Mouse (Mus musculus) lung, embryonic 16.5 days (tissue): Measurements from ENCODE around the gene Spib. TPM values are rescaled to one million over a fixed set of nuclear protein-coding genes. Genes with fewer than 3 reads are reported as not detected.

Experiments
- ATAC-seq: fragments of 200-750 bp; cut with Nextera tagmentation; 2 replicates; pipeline ENCODE4 v1.8.0; 2017; ENCODE audit warnings: low read depth, mild to moderate bottlenecking, moderate library complexity
- H3K27ac ChIP-seq: fragments of 300-500 bp; sonication (generic); 2 replicates; pipeline ENCODE4 v1.5.1; 2014; ENCODE audit warnings: mild to moderate bottlenecking, control low read depth, low read length
- H3K27me3 ChIP-seq: fragments of 300-500 bp; sonication (generic); 2 replicates; pipeline ENCODE4 v1.6.1; 2014; ENCODE audit warnings: low read depth, low read length, mixed read lengths; ENCODE audit not compliant: control insufficient read depth, insufficient read depth
- H3K36me3 ChIP-seq: fragments of 300-500 bp; sonication (generic); 2 replicates; pipeline ENCODE4 v1.6.1; 2014; ENCODE audit warnings: low read length; ENCODE audit not compliant: control insufficient read depth, insufficient read depth
- H3K4me1 ChIP-seq: fragments of 300-500 bp; sonication (generic); replicated peaks from 2 replicates; pipeline ENCODE4 v1.6.1; 2014; ENCODE audit warnings: low read length, mixed read lengths; ENCODE audit not compliant: control insufficient read depth, insufficient read depth
- H3K4me2 ChIP-seq: fragments of 300-500 bp; sonication (generic); 2 replicates; pipeline ENCODE4 v1.6.1; 2014; ENCODE audit warnings: low read depth, low read length, control low read depth
- H3K4me3 ChIP-seq: fragments of 300-500 bp; sonication (generic); 2 replicates; pipeline ENCODE4 v1.5.1; 2014; ENCODE audit warnings: mild to moderate bottlenecking, low read length, control low read depth
- H3K9ac ChIP-seq: fragments of 300-500 bp; sonication (generic); 2 replicates; pipeline ENCODE4 v1.6.1; 2014; ENCODE audit warnings: low read length, control low read depth
- H3K9me3 ChIP-seq: fragments of 300-500 bp; sonication (generic); 2 replicates; pipeline ENCODE4 v1.6.1; 2016; ENCODE audit warnings: low read length; ENCODE audit not compliant: control insufficient read depth
- WGBS: fragments of 180-500 bp; shearing (Covaris S2); extraction: QIAGEN DNeasy Blood & Tissue Kit; methylation state at CpG from one replicate; pipeline ENCODE4 v1.1.7; 2014; 5-methylcytosine and 5-hydroxymethylcytosine counted together
- polyA plus RNA-seq: library from polyadenylated mRNA; unstranded; fragments of >200 nt; fragmentation: Nextera tagmentation; extraction: Ambion mirVana; gene quantifications from 2 replicates; pipeline ENCODE4 v1.2.1, GENCODE M21; 2015

Spib gene
- polyA plus RNA-seq, 1 experiment from 2014 or later = 0.33 TPM

DNA sequence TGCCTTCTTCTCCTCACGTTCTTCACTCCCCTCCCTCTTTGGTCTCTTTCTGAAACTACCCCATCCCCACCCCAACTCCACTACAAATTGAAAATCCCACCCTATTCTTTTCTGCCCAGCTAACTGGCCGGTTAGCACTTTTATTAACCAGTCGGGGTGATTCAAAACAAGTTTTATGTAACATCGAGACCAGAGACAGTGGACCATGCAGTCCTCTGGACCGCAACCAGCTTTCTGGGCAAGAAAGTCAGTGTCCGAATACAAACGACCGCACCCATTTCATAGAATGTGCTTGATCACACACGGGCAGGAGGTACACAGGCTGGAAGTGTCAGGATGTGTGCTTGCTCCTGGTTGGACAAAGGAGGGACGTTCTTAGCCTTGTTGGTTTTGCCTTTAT, 32.6 kb upstream of the Spib start:
- no peak for ATAC-seq
- WGBS = 81% methylated on average over 10 of the region's 10 CpGs
- Histone ChIP-seq H3K4me3 (no peak overlapping the region), H3K36me3 (no peaks in the 10 kb centered on the region), H3K9me3 (no peaks in the 10 kb centered on the region), H3K27ac (no peak overlapping the region), H3K4me1 (0 out of 2 replicates have a peak, but pooled peaks cover 2% of the 10 kb centered on the region), H3K4me2 (no peak overlapping the region), H3K9ac (no peak overlapping the region), H3K27me3 (no peaks in the 10 kb centered on the region)

DNA sequence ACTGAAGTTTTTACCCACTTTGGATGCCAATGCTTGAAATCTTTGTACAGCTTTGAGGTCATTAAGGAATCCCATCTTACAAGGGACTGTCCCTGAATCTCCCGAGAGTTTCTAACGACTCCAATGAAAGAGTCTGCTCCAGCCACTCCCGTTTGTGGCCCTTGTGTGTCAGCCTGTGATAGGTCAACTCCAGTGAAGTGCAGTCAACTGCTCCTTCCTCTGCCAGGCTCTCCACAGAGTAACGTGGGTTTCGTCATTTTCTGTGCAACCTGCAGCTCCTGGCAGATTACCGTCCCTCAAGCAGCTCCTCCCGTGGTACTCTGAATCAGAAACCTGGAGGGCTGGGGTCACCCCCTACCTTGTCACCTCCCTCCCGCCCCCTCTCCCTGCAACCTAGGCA, 31.4 kb upstream of the Spib start:
- Histone ChIP-seq H3K4me1 (no peaks in the 10 kb centered on the region), H3K27me3 (no peaks in the 10 kb centered on the region), H3K9ac (no peak overlapping the region), H3K36me3 (no peaks in the 10 kb centered on the region), H3K9me3 (no peaks in the 10 kb centered on the region), H3K27ac (no peak overlapping the region), H3K4me3 (no peak overlapping the region), H3K4me2 (no peak overlapping the region)
- peak; percentile 51; the same call in 1 of the 2 replicates for ATAC-seq
- 32% methylated on average over 8 of the region's 8 CpGs for WGBS

DNA sequence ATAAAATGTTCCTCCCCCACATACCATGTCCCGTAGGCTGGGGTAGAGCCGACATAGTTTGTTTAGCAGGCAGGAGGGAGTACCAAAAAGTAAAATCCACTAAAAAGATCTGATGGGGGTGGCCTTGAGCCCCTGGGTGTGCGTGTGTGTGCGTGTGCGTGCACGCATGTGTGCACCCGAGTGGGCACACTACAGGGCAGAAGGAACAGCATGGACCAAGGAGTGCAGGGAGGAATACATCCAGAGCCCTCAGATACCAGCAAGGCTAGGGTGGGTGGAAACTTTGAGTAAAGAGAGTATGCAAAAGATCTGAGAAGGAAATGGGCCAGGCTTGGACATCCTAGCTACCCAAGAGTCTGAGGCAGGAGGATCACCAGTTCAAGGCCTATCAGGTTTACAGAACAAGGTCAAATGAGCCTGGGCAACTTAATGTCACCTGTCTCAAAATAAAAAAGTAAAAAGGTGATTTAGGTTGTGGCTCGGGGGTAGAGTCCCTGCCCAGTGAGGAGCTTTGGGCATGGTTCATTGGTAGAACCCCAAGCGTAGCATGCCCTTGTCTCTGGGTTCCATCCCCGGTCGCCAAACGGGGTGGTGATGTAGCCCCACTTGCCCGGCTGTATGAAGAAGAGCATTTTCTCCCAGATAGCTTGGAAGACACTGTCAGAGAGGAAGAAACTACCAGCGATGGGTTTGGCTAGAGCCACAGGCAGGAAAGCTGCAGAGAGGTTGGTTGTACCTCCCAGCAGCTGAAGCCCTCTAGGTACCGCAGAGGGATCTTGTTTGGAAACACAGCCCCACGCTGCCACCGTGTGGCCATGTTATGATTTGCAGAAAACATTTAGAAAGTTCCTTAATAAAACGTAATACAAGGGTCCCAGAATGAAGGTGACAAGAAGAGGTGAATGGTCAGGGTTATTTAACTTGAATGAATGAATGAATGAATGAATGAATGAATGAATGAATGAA, 28.8 kb upstream of the Spib start:
- H3K9me3 ChIP-seq = no peaks in the 10 kb centered on the region
- no peak overlapping the region for H3K4me2 ChIP-seq
- no peaks in the 10 kb centered on the region for H3K27me3 ChIP-seq
- no peak overlapping the region for H3K9ac ChIP-seq
- H3K36me3 ChIP-seq = no peaks in the 10 kb centered on the region
- no peak overlapping the region for H3K4me3 ChIP-seq
- WGBS = 52% methylated on average over 18 of the region's 18 CpGs
- H3K4me1 ChIP-seq = no peaks in the 10 kb centered on the region
- no peak overlapping the region for H3K27ac ChIP-seq
- ATAC-seq = peak; percentile 53

DNA sequence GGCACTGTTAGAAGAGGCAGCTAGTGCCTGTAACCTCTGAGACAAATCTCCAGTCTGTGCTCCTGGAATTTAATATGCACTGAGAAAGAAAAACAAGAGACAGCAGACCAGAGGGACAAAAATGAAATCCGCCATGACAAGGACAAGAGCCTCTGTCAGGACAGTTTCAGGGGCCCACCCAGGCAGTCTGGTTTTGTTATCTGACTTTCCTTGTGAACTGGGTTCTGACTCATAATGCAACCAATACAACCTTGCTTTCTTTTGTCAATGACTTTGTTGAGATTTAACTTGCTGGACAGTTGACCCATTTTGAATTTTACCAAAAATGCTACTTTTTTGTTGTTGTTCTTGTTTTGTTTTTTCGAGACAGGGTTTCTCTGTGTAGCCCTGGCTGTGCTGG, 25.8 kb upstream of the Spib start:
- Histone ChIP-seq H3K4me2 (no peak overlapping the region), H3K27ac (no peak overlapping the region), H3K9me3 (no peaks in the 10 kb centered on the region), H3K36me3 (no peaks in the 10 kb centered on the region), H3K4me1 (peaks cover 6% of the 10 kb centered on the region; the same call in 1 of the 2 replicates), H3K27me3 (no peaks in the 10 kb centered on the region), H3K4me3 (no peak overlapping the region), H3K9ac (no peak overlapping the region)
- WGBS = 50% methylated on average over 2 of the region's 2 CpGs
- no peak for ATAC-seq

DNA sequence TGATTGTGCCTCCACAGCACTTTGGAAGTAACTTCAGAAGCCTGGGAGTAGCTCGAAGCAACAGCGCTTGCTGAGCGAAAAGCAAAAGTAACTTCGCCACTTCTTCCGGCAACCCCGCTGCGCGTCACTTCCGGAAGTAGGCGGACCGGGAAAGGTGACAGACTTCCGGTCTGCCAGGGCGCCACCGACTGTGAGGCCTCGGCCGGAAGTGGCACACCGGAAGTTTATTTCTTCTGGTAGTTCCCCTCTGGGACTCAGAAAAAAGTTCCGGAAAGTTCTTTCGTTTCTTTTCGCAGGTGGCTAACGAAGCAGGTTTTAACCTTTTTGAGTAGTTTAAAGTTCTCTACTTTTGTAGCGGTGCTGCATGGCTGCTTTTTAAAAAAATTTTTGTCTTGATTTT, 22.0 kb upstream of the Spib start, which contains the start of gene Nr1h2:
TSS of gene Nr1h2 (minus strand) at position 126 of the 400 bp plus-strand sequence.
- Histone ChIP-seq H3K4me2 (peak within 1 kb of the TSS; percentile 77), H3K4me1 (peaks cover 9% of the 10 kb centered on the region; the same call in 1 of the 2 replicates), H3K27ac (peak within 1 kb of the TSS; percentile 100), H3K27me3 (no peaks in the 10 kb centered on the region), H3K9me3 (no peaks in the 10 kb centered on the region), H3K36me3 (peaks cover 28% of the 10 kb centered on the region), H3K4me3 (peak within 1 kb of the TSS; percentile 85), H3K9ac (peak within 1 kb of the TSS; percentile 82)
- WGBS = under 1% methylated on average over 22 of the region's 22 CpGs
- ATAC-seq = peak; percentile 89

DNA sequence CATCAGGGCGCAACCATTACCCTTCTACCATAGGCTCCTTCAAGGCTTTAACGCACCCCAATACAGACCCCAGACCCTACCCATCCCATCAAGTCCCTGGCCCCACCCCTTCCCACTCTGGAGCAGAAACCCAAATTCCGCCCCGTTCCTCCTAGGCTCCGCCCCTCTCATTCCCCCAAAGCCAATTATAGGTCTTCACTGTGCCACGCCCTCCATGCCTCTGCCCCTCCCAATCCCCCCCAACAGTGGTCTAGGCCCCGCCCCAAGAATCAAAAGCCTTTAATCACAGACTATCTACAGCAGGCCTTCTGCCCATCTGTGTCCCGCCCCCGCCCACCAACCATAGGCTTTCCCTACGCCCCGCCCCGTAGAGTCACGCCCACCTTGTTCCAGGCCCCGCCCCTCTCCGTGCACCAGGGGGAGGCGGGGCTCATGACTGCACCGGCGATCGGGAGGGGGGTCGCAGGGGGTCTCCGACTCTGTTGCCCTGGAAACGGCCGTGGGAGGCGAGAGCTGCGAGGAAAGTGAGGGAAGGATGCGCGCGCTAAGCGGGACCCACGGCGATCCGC, 21.4 kb upstream of the Spib start:
- H3K9ac ChIP-seq = peak overlapping the region; percentile 82
- peak overlapping the region; percentile 85 for H3K4me3 ChIP-seq
- under 1% methylated on average over 31 of the region's 32 CpGs for WGBS
- H3K9me3 ChIP-seq = no peaks in the 10 kb centered on the region
- peak; percentile 78 for ATAC-seq
- peaks cover 9% of the 10 kb centered on the region; the same call in 1 of the 2 replicates for H3K4me1 ChIP-seq
- peak overlapping the region; percentile 67 for H3K4me2 ChIP-seq
- no peaks in the 10 kb centered on the region for H3K27me3 ChIP-seq
- H3K27ac ChIP-seq = peak overlapping the region; percentile 100
- peaks cover 28% of the 10 kb centered on the region for H3K36me3 ChIP-seq

DNA sequence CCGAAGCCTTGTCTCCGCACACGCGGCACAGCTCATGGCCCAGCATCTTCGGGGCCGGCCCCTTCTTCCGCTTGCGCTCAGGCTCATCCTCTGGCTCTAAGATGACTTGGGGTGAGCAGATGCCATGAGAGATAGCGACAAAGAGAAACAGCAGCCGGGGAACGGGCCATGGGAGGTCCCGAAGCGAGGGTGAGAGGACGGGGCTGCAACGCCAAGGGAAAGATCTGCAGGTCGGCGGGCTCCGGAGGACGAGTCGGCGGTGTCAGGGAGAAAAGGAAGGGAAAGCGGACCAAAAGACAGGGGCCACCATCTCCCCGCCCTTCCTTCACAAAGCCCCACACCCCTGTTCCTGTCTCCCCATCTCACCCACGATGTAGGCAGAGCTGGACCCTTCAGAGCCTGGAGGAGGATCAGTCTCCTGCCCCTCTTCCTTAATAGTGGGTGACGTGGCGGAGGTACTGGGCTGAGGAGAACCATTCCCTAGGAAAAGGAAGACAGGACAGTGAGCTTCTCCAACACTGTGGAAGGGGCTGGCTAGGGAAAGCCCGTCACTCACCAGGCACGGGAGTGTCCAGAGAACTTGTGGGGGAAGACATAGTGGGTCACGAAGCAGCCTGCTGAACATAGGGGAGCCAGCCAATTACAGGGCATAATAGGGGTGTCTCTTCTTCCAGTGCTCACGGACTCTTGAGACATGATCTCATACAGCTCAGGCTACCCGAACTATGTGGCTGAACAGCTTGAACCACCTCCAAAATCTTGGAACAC, 20.5 kb upstream of the Spib start:
- Histone ChIP-seq H3K9me3 (no peaks in the 10 kb centered on the region), H3K27ac (no peak overlapping the region), H3K9ac (no peak overlapping the region), H3K4me3 (peak overlapping the region; percentile 85), H3K27me3 (no peaks in the 10 kb centered on the region), H3K36me3 (peaks cover 28% of the 10 kb centered on the region), H3K4me1 (peaks cover 16% of the 10 kb centered on the region), H3K4me2 (peak overlapping the region; percentile 67)
- no peak for ATAC-seq
- WGBS = 86% methylated on average over 31 of the region's 31 CpGs

DNA sequence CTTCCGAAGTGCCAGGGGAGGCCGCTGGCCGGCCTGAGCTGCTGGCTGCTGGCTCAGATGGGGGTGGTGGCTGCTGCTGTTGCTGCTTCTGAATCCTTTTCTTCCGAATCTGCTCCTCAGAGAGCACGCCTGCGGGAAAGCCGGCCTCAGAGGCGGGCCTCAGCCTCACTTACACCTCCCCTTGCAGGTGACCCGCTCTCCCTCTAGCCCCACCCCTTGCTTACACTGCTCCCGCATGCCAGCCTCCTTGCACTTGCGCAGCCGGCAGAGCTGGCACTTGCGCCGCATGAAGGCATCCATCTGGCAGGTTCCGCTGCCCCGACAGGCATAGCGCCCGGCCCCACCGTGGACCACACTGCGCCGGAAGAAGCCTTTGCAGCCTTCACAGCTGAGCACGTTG, 19.9 kb upstream of the Spib start:
- Histone ChIP-seq H3K4me1 (peaks cover 21% of the 10 kb centered on the region), H3K4me2 (no peak overlapping the region), H3K4me3 (no peak overlapping the region), H3K27me3 (no peaks in the 10 kb centered on the region), H3K9ac (no peak overlapping the region), H3K9me3 (no peaks in the 10 kb centered on the region), H3K36me3 (peaks cover 28% of the 10 kb centered on the region), H3K27ac (no peak overlapping the region)
- no peak for ATAC-seq
- WGBS = 79% methylated on average over 22 of the region's 22 CpGs

DNA sequence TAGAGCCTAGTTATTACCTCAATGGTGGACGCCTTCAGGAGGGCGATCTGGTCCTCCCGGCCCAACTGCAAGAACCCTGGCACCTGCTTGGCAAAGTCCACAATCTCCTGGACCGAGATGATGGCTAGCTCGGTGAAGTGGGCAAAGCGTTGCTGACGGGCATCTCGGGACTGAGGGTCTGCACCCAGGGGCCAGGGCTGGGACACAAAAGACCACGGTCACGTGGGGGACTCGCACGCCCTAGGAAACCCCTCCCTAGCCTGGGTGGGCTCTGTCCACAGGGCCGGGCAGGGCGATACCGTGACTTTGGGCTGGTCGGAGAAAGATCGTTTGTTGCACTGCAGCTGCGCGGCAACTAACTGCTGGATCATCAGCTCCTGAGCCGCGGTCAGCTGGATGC, 19.4 kb upstream of the Spib start:
- Histone ChIP-seq H3K27me3 (no peaks in the 10 kb centered on the region), H3K4me1 (peaks cover 21% of the 10 kb centered on the region), H3K9me3 (no peaks in the 10 kb centered on the region), H3K9ac (no peak overlapping the region), H3K27ac (no peak overlapping the region), H3K4me3 (no peak overlapping the region), H3K36me3 (peaks cover 28% of the 10 kb centered on the region), H3K4me2 (no peak overlapping the region)
- no peak for ATAC-seq
- WGBS = 95% methylated on average over 21 of the region's 21 CpGs
